Mouse (Mus musculus) cerebellum, adult 2 months (tissue): ENCODE measurements around the gene Rnls.

Experiments used
- CTCF ChIP-seq: fragments of 200-500 bp; IDR thresholded peaks from 2 replicates; pipeline ENCODE4 v1.5.1; 2011; ENCODE audit warnings: low read depth, mild to moderate bottlenecking, control low read depth, low read length, moderate library complexity, borderline replicate concordance; ENCODE audit not compliant: insufficient read depth
- POLR2A ChIP-seq: fragments of 200-500 bp; IDR thresholded peaks from 2 replicates; pipeline ENCODE4 v1.6.1; 2011; ENCODE audit warnings: low read length, control low read depth, borderline replicate concordance; ENCODE audit not compliant: insufficient read depth

GRCm38 (mm10) chr19:33318785-33319184, 73.3 kb downstream of the Rnls start:
- TF ChIP-seq CTCF = no peak
- no peak for TF ChIP-seq POLR2A
